Mouse (Mus musculus) CH12.LX (cell line): ENCODE measurements at regions not wholly inside any gene's neighbourhood (a gene's known extent, or its start where the extent isn't known, plus 50 kb on each side); places are given as distances from the start of the nearest gene placed in this dataset.

ENCODE experiments used
- E2F4 ChIP-seq: IDR thresholded peaks from 2 replicates; pipeline ENCODE4 v1.6.1; 2011; ENCODE audit warnings: low read depth, low read length, improper control_type of control experiment; ENCODE audit not compliant: insufficient replicate concordance
- ELF1 ChIP-seq: IDR thresholded peaks from 2 replicates; pipeline ENCODE4 v1.6.1; 2014; ENCODE audit warnings: low read depth, mild to moderate bottlenecking, inconsistent platforms, low read length, improper control_type of control experiment
- ETS1 ChIP-seq: conservative IDR thresholded peaks from 2 replicates; pipeline ENCODE4 v1.6.1; 2012; ENCODE audit warnings: low read depth, mild to moderate bottlenecking, inconsistent platforms, low read length, improper control_type of control experiment, moderate library complexity
- IRF4 ChIP-seq: IDR thresholded peaks from 2 replicates; pipeline ENCODE4 v1.6.1; 2014; ENCODE audit warnings: low read depth, mild to moderate bottlenecking, inconsistent platforms, low read length, improper control_type of control experiment
- POLR2A ChIP-seq: IDR thresholded peaks from 2 replicates; pipeline ENCODE4 v1.6.1; 2011; ENCODE audit warnings: low read depth, mild to moderate bottlenecking, improper control_type of control experiment, low read length
- POLR2AphosphoS2 ChIP-seq: IDR thresholded peaks from 2 replicates; pipeline ENCODE4 v1.6.1; 2011; ENCODE audit warnings: low read depth, low read length, improper control_type of control experiment
- RAD21 ChIP-seq: IDR thresholded peaks from 2 replicates; pipeline ENCODE4 v1.6.1; 2011; ENCODE audit warnings: low read depth, mild to moderate bottlenecking, low read length, improper control_type of control experiment, moderate library complexity
- RCOR1 ChIP-seq: conservative IDR thresholded peaks from 2 replicates; pipeline ENCODE4 v1.6.1; 2012; ENCODE audit warnings: low read depth, mild to moderate bottlenecking, inconsistent platforms, low read length, improper control_type of control experiment
- SIN3A ChIP-seq: IDR thresholded peaks from 2 replicates; pipeline ENCODE4 v1.6.1; 2012; ENCODE audit warnings: low read length, improper control_type of control experiment, inconsistent platforms
- TCF12 ChIP-seq: IDR thresholded peaks from 2 replicates; pipeline ENCODE4 v1.6.1; 2014; ENCODE audit warnings: low read depth, mild to moderate bottlenecking, inconsistent platforms, low read length, improper control_type of control experiment
- USF1 ChIP-seq: IDR thresholded peaks from 2 replicates; pipeline ENCODE4 v1.6.1; 2014; ENCODE audit warnings: low read depth, mild to moderate bottlenecking, inconsistent platforms, low read length, improper control_type of control experiment
- ZC3H11A ChIP-seq: IDR thresholded peaks from 2 replicates; pipeline ENCODE4 v1.6.1; 2012; ENCODE audit warnings: low read depth, mild to moderate bottlenecking, inconsistent platforms, low read length, improper control_type of control experiment
- ZMIZ1 ChIP-seq: IDR thresholded peaks from 2 replicates; pipeline ENCODE4 v1.6.1; 2012; ENCODE audit warnings: low read depth, mild to moderate bottlenecking, inconsistent platforms, low read length, improper control_type of control experiment

DNA sequence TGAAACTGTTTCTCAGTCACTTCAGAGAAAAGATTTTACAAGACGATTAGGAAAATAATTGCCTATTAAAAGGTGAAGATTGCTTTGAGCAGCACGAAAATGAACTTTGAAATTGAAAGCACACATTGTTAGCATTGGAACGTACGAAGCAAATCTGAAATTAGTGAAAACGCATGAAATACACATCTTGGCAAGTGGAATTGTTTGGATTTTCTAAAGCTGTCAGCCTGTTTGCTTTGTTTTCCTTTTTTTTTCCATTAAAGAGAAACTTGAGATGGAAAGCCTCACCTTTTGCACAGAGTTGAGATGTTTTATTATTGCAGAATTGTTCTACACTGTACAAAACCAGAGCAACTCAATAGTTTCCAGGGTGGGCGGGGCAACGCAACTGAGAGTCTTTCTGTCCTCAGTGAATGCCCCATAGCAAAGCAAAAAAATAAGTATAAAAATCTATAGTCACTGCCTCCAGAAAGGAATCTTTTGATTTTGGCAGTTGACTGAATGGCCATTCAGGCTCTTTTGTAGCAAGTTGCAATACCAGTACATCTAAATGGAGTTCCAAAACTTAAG, 199.1 kb downstream of the Gm11146 start:
- TF ChIP-seq RAD21: no peak
- TF ChIP-seq ETS1: no peak
- TF ChIP-seq USF1: no peak
- TF ChIP-seq POLR2A: no peak
- no peak for TF ChIP-seq E2F4
- TF ChIP-seq TCF12: no peak
- no peak for TF ChIP-seq ZMIZ1
- TF ChIP-seq RCOR1: no peak
- no peak for TF ChIP-seq POLR2AphosphoS2
- no peak for TF ChIP-seq ELF1
- TF ChIP-seq ZC3H11A: no peak
- no peak for TF ChIP-seq IRF4
- TF ChIP-seq SIN3A: no peak
